Mouse (Mus musculus) heart, adult 2 months (tissue): ENCODE data around the gene Gm20388.

ENCODE experiments used
- CTCF ChIP-seq: fragments of 200-600 bp; IDR thresholded peaks from 2 replicates; pipeline ENCODE4 v1.8.1; 2022; ENCODE audit warnings: antibody characterized with exemption, mild to moderate bottlenecking, moderate library complexity
- POLR2A ChIP-seq: fragments of 200-500 bp; IDR thresholded peaks from 2 replicates; pipeline ENCODE4 v1.6.1; 2011; ENCODE audit warnings: mild to moderate bottlenecking, low read depth, low read length, control low read depth; ENCODE audit not compliant: insufficient read depth

GRCm38 (mm10) chr8:123031321-123031978 is 3120.8 kb downstream of the Gm20388 start:
- TF ChIP-seq CTCF (no peak), POLR2A (no peak)
